Mouse (Mus musculus) layer of hippocampus, postnatal 25 days (tissue): ENCODE data around the gene Luc7l2. TPM values are rescaled to one million over a fixed set of nuclear protein-coding genes. Genes with fewer than 3 reads are reported as not detected.
"Not testable (repeated sequence)": the region's sequence is repeated elsewhere in the genome, so short reads cannot be mapped to it uniquely, and the experiment has no call there.

Source experiments
- DNase-seq, 2 experiments: peaks; one replicate each; pipeline ENCODE4 v3.0.0; 2022; ENCODE audit warnings: mixed read lengths in 2 of 2, low spot score in 1 of 2; ENCODE audit errors: extremely low spot score in 1 of 2
- total RNA-seq, 2 experiments: library from RNA; stranded (reverse); gene quantifications; 2 replicates each; pipeline ENCODE4 v1.2.3; 2021

Luc7l2 gene
- 100 to 1,000 TPM; 133 to 214 TPM for total RNA-seq

DNA sequence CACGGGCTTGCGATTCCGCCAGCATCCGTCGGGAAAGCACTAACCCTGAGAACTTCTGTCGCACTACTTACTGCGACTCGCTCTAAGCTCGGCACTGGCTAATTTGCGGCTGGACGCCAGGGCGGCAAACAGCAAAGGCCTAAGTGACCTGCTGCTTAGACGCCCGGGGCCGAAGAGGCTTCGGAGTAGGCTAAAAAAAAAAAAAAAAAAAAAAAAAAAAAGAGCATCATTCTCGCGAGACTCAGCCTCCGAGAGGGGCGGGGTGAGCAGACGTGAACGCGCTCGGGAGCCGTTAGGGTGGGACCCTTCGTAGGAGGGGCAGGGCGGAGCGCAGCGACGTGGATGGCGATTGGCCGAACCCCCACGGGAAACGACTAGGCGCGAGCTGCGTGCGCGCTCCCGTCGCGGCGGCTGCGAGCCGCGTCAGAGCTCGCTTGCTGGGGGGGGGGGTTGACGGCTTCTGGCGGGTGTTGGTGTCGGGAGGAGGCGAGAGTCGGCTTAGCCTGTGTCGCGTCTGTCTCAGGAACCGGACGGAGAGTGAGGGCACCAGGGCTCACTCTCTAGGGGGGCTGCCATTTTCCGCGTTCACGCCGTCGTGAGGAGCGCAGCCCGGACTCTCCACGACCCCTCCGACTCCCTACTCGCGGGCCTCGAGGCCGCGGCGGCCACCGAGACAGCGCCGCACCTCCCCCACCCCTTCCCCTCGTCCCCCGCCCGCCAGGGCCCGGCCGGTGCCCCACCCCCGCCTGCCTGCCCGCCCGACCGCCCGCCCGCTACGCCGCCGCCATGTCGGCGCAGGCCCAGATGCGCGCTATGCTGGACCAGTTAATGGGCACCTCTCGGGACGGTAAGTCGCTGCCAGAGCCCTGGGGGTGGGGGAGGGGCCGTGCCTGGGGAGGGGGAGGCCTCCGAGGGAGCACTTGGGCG lies at the start of gene Luc7l2:
Gene Luc7l2 (plus strand): TSS at position 273 of the 927 bp plus-strand sequence.
- DNase-seq: peak; percentile 78 to 82

DNA sequence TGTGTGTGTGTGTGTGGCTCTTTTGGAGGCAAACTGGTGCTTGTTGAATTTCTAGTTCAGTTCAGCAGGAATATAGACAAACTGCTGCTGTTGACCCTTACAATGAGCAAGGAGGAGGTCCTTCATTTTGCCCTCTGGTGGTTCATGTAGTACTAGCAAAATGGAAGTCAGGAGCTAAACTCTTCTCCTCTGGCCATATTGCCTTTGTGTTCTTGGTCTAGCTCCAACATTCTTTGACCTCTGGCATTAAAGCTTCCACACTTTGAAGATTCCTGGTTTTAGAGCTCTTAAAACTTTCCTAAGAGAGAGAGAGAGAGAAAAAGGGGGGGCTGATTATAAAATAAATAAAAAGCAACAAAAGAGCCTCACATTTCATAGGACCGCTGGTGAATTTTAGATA lies 39.0 kb upstream of the Luc7l2 start:
- no peak for DNase-seq

DNA sequence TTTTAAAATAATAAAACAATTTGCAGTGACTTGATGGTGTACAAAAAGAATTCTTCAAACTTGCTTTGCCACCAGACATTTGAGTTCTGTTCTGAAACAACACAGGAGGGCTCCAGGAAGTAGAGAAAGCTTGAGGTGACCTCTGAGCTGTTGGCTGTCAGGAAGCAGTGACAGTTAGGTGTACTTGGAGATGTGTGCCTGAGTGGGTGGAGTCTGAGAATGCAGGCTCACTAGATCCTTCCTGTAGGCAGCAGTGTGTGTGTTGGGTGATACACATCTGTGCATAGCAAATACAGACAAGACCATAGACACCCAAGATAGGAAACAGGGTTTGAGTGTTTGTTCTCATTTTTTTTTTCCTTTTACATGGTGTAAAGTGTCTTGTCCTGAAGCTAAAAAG lies 38.3 kb upstream of the Luc7l2 start:
- DNase-seq: no peak

DNA sequence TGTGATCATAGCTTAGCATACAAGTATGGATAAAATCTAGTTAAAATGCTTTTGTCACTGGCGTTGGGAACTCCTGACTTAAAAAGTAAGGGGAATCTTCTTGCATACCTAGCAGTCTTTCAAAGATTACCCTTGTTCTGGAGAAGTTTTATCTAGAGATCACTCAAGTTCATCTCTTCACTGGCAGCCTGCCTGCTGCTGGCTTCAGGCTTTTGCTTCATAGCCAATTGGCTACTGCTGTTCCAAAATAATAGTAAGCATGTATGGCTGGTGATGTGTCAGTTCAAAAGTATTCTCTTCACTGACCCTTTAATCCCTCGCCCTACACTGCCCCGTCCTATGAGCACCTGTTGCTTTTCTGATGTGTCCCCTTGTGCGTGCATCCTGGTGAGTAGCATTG lies 35.9 kb upstream of the Luc7l2 start:
- no peak for DNase-seq

DNA sequence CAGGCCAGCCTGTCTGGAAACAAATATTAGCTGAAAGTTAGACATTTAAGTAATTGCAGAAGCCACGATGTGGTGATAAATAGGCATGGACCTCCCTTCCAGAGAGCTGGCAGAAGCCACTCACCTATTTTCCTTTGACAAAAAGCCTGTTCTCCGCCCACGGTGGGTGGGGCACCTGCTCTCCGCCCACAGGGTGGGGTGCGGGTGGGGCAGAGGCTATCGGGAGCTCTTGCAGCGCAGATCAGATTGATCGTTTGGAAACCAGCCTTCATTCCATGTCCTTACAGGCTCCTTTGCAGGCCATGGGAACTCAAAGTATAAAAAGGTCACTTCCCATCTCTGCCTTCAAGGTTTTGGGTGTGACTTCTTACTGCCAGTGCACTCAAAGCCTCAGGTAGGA lies 27.3 kb upstream of the Luc7l2 start:
- no peak for DNase-seq

DNA sequence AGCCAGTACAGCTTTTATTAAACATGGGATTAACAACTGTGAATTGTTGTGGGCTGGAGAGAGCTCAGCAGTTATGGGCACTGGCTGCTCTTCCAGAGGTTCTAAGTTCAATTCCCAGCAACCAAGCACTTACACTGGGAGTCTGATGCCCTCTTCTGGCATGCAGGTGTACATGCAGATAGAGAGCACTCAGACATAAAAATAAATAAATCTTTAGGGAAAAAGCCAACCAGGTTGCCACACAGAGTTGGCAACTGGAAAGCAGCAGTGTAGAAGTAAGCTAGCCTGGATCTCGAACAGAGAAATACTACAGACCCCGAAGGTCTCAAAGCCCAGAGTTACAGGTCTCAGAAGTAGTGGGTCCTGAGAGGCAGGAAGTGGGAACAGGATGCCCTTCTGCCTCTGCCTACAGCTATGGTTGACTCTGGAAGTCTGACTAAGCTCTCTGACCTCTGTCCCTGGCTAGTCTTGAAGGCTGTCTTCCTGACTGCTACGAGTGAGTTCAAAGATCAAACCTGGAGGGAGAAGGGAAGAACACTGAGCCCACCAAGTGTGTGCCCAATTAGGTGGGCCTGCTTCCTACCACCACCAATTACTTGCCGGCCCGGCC lies 19.8 kb upstream of the Luc7l2 start:
- DNase-seq: no peak

DNA sequence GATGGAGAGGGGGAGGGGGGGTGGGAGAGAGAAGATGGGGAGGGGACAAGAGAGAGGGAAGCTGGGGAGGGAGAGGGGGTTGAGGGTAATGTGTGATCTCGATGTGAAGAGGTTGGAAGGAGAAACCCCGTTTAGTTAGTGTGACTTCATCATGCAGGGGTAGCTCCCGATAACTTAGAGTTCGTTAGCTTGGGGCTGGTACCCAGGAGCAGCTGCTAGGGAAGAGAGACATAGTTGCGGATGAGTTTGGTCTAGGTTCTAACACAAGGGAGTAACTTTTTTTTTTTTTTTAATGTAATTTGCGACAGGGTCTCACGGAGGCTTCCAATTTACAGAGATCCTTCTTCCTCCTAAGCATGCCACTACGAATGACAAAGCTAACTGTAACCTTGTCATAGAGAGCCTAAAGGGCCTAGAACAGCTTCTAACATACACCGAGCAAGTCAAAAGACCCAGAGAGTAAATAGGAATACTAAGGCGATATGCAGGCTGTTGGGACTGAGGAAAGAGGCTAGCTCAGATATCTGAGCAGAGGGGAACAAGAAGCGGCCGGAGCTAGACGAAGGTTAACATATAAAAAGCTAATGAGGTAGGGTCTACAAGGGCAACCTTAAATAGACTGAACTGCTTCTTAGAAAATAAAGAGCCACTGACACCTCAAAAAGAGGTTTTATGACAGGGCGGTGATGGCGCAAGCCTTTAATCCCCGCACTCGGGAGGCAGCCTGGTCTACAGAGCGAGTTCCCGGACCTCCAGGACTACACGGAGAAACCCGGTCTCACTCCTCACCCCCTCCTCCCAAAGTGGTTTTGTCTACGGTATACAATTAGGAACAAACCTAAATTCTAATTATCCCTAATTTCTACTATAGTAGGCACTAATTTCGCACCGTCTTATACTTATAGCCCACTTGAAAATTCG lies 18.4 kb upstream of the Luc7l2 start:
- DNase-seq: peak; percentile 33 to 39

DNA sequence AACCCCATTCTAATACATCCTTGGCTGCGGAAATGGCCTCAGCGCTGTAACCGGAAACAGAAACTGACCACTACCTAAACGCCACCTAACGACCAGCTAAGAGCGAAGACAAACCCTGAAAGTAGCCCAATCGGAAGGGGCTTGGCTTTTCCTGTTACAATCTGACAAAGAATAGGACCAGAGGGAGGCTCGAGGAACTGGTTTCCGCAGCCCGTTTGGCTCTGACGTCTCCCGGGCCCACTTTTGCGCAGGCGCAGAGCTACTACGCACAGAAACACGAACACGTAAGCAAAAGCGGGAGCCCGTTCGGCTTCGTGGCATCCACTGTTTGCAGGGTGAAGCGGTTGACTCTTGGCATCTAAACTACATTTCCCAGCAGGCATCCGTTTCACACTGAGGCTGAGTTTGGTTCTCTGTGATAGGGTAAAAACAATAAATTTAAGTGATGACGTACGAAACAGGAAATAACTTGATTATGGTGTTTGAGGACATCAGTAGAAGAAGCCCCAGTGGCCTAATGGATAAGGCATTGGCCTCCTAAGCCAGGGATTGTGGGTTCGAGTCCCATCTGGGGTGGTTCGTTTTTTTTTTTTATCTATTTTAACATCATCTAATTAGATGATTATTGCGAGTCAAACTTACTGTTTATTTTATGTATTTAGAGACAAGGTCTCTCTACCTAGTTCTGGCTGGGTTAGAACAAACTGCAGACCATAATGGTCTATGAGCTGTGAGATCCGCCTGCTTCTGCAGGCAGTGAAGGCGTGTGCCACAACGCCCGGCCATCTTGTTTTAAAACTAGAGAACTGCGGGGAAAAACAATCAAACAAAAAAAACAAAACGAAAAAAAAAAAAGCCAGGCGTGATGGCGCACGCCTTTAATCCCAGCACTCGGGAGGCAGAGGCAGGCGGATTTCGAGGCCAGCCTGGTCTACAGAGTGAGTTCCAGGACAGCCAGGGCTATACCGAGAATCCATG lies 17.4 kb upstream of the Luc7l2 start, which contains the start of gene Fmc1:
Gene Fmc1 (plus strand): TSS at position 75 of the 978 bp plus-strand sequence.
- DNase-seq: peak; percentile 93

DNA sequence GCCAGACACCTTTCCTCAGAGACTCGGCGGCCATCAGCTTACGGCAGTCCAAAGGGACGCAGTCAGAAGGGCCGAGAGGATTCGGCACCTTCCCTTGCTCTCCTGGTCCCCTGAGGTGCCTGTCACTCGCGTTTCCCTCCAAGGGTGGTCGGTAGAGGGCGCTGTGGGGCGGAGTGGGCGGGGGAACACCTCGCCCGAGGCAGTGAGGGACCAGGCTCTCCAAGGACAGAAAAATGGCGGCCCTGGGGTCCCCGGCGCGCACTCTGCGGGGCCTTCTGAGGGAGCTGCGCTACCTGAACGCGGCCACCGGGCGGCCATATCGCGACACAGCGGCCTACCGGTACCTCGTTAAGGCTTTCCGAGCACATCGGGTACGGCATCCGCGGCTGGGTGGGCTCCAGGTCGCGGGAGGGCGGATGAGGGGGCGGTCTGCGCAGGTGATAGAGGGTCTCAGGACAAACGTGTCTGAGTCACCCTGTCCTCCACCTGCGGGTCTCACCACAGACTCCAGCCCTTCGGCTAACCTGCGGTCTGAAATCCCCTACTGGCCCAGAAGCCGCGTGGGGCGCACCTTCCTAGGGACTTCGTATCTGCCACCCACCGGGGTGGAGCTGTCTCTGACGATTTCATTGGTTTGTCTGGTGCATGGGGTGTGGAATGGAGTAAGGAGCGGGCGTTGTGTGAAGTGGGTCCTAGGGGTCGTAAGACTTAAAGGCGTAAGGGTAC lies 16.3 kb upstream of the Luc7l2 start:
- DNase-seq: peak; percentile 100

DNA sequence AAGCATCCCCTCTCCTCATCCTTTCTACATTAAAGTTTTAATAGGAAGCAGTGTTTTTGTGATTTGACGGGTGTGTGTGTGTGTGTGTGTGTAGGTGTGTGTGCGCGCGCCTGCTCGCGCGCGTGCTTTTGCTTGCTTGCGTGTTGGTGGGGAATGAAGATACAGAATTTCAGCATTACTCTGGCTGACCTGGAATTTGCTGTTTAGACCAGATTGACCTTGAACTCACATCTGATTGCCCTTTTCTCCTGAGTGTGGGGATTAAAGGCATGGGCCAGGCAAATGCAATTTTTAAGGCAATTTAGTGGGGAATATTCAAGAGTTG lies 15.8 kb upstream of the Luc7l2 start:
- DNase-seq: no peak

DNA sequence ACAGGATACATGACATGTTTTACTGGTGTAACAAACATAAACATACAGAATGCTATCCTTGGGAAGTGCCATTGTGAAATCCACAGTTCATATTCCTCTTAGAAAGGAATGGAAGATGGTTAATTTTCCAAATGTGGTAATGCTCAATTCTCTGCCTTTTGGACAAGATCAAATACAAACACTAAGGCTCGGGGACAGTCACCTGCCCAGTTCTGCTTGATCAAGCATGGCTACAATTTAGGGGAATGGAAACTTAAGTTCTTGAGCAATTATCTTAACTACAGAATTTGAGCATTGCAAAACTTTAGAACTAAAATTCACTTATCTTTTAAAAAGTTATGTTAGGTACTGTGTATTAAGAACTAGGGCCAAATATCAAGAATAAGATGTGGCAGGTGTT lies 15.3 kb upstream of the Luc7l2 start:
- no peak for DNase-seq

DNA sequence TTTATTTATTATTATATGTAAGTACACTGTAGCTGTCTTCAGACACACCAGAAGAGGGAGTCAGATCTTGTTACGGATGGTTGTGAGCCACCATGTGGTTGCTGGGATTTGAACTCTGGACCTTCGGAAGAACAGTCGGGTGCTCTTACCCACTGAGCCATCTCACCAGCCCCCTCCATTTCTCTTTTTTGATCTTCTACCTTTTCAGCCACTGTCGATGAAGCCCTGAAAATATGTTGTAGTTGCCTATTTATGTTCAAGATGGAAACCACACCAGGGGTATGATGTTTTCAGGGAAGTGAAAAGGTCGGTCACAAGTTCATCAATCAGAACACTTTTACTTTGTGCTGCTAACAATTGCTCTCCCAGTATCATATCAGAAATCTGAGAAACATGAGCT lies 7.0 kb upstream of the Luc7l2 start:
- DNase-seq: not testable (repeated sequence)

DNA sequence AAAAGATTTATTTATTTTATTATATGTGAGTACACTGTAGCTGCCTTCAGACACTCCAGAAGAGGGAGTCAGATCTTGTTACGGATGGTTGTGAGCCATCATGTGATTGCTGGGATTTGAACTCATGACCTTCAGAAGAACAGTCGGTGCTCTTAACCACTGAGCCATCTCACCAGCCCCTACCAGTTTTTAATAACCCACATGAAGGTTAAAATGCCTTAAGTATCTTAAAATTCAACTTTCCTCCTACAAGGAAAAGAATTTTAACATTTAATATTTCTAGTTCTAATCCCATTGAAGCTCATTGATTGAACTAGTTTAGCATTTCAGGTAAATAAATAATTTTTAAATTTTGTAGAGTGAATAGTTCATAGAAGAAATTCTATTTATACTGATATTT lies 4.1 kb upstream of the Luc7l2 start:
- DNase-seq: not testable (repeated sequence)

DNA sequence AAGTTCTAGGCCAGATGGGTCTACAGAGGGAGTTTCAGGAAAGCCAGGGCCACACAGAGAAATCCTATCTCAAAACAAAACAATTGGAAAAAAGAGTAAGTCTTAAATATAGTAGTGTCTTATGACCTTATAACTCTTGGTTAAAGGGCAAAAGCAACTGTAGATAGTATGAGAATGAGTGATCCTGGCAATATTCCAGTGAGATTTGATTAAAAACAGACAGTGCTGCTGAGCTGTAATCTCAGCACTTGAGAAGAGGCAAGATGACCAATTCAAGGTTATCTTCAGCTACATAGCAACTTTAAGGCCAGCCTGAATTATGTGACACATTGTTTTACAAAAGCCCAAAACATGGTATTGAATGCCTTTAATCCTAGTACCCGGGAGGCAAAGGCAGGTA lies 3.4 kb upstream of the Luc7l2 start:
- DNase-seq: no peak

DNA sequence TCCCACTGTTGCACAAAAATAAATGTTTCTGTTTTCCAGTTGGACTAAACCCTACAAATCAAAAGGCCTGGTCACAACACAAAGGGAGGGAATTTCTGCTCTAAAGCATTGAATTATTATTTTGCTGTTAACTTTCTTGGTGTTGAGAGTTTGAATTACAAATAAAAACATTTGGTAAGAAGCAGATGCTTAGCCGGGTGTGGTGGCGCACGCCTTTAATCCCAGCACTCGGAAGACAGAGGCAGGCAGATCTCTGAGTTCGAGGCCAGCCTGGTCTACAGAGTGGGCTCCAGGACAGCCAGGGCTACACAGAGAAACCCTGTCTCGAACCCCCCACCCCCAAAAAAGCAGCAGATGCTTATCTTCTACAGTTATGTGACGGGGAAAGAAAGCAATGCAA lies 2.5 kb upstream of the Luc7l2 start:
- DNase-seq: not testable (repeated sequence)

DNA sequence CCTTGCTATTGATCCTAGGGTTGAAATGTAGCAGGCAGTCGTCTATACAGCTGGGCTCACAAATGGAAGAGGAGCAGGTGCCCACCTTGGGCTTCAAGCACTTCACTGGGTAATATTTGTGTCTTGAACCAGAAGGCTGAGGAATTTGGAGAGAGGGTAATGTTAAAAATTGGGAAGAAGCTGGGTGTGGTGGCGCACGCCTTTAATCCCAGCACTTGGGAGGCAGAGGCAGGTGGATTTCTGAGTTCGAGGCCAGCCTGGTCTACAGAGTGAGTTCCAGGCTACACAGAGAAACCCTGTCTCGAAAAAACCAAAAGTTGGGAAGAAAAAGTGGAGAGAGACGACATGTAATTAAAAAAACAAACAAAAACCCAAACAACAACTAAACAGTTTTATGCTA lies 1.3 kb upstream of the Luc7l2 start:
- DNase-seq: not testable (repeated sequence)

DNA sequence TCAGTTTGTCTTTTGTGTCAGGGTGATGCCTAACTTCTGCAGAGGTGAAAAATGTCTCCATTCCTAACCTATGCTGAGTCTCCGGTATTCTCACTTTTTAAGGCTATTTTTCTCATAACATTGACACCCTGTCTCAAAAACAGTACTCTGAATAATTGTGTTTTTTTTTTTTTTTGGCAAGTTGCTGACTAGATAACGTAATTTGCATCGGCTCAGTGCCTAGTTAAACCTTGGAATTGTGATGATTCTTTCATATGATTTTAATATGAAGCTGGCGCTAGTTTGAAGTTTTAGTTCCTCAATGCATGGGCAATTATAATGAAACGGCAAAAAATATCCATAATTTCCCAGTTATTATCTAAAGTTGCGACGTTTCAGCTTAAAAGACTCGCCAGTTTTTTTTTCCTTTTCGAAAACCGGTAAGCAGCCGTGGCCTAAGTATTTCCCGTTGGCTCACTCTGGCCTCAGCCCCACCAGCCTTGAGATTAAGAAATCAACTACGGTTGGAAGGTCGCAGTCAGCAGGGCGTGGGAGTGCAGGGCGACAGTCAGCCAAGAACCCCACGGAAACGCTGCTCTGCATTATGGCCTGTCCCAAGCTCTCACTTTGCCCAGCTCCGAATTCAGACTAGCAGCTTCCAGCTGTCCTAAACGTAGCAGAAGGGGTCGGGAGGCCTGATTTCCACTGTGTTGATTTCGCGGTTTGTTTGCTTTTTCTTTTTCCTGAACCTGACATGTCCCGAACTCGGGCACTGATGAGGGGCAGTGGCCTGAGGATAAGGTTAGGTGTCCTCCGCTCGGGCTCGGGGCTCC lies 678 bp upstream of the Luc7l2 start:
- peak in 1 of 2 experiments; percentile 77 for DNase-seq

DNA sequence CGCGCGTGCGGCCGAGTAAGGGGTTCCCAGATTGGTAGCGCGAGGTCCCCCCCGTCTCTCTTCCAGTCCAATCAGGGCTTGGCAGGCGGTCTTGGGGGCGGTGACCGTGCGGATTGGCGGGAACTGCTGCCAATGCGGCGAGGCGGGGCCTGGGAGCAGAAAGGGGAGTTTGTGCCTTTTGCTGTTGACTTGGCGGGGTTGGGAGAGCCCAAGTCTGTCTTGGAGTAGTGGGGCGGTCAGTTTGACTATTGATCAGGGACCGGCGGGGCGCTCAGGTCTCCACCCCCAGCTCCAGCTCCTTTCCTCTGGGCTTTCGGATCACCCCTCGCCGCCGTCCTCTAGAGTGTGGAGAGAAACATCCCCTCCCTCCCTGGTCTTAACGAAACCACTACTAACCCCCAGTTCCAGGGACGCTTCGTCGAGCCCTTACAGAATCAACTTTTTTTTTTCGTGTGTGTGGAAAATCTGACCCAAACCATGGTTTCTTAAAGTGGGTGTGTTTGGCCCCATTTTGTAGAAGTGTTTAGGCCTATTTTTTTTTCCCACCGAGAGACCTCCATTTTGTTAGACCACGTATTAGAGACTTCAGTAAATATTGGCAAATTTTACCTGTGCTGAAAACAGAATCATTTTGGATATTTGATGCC lies 978 bp downstream of the Luc7l2 start:
- peak; percentile 89 to 93 for DNase-seq
